Mouse (Mus musculus) monocyte, adult 5-6 weeks (primary cell): ENCODE results near the gene Plcl2. TPM values are rescaled to one million over a fixed set of nuclear protein-coding genes. Genes with fewer than 3 reads are reported as not detected.

Experiments used
- ATAC-seq: fragments of 153-309, 156-312 bp; replicated peaks from 2 replicates; pipeline ENCODE4 v1.8.0; 2017; ENCODE audit warnings: mild to moderate bottlenecking; ENCODE audit not compliant: low TSS enrichment, insufficient number of reproducible peaks, severe bottlenecking, poor library complexity, low FRiP score
- total RNA-seq: library from RNA; stranded (forward); fragments of 200-1000, 200-491, 200-594 nt; gene quantifications from 3 replicates; pipeline ENCODE4 v1.2.3, GENCODE M21; 2017

Plcl2 gene
- total RNA-seq, 1 experiment from 2014 or later = 49.4 TPM

- ATAC-seq = no peak
Observed at GRCm38 (mm10) chr17:50498062-50498697, 11.0 kb upstream of the Plcl2 start.

- ATAC-seq = peak; percentile 93
Observed at GRCm38 (mm10) chr17:50499091-50499790, 10.0 kb upstream of the Plcl2 start.

GRCm38 (mm10) chr17:50500806-50501205, 8.4 kb upstream of the Plcl2 start:
- no peak for ATAC-seq

- ATAC-seq = no peak
Observed at GRCm38 (mm10) chr17:50503075-50503474, 6.1 kb upstream of the Plcl2 start.

GRCm38 (mm10) chr17:50504070-50504846, 4.9 kb upstream of the Plcl2 start:
- peak; percentile 52 for ATAC-seq

GRCm38 (mm10) chr17:50505910-50506634, 3.1 kb upstream of the Plcl2 start:
- no peak for ATAC-seq

- no peak for ATAC-seq
Observed at GRCm38 (mm10) chr17:50506861-50507321, 2.3 kb upstream of the Plcl2 start.

GRCm38 (mm10) chr17:50508055-50508774, 988 bp upstream of the Plcl2 start:
- no peak for ATAC-seq

GRCm38 (mm10) chr17:50508775-50509250, 390 bp upstream of the Plcl2 start:
- peak; percentile 48 for ATAC-seq

- ATAC-seq = no peak
Observed at GRCm38 (mm10) chr17:50510279-50510678, 1.1 kb downstream of the Plcl2 start.

GRCm38 (mm10) chr17:50510741-50511140, 1.5 kb downstream of the Plcl2 start:
- peak; percentile 12; the same call in 1 of the 2 replicates for ATAC-seq

GRCm38 (mm10) chr17:50512222-50512621, 3.0 kb downstream of the Plcl2 start:
- 0 out of 2 replicates have a peak, but pooled peaks have one; percentile 30 for ATAC-seq

GRCm38 (mm10) chr17:50512841-50513240, 3.6 kb downstream of the Plcl2 start:
- no peak for ATAC-seq

- ATAC-seq = no peak
Observed at GRCm38 (mm10) chr17:50513376-50513775, 4.2 kb downstream of the Plcl2 start.

GRCm38 (mm10) chr17:50514012-50514411, 4.8 kb downstream of the Plcl2 start:
- no peak for ATAC-seq

GRCm38 (mm10) chr17:50515926-50516325, 6.7 kb downstream of the Plcl2 start:
- ATAC-seq = no peak

- no peak for ATAC-seq
Observed at GRCm38 (mm10) chr17:50517781-50518415, 8.7 kb downstream of the Plcl2 start.

GRCm38 (mm10) chr17:50519588-50519987, 10.4 kb downstream of the Plcl2 start:
- no peak for ATAC-seq
